Mouse (Mus musculus) spleen, adult 2 months (tissue): ENCODE results near the gene Lpar3.

Experiments
- CTCF ChIP-seq: fragments of 200-500 bp; IDR thresholded peaks from 2 replicates; pipeline ENCODE4 v1.5.1; 2011; ENCODE audit warnings: mild to moderate bottlenecking, inconsistent platforms; ENCODE audit not compliant: insufficient read depth, insufficient read length, insufficient replicate concordance; ENCODE audit errors: extremely low read depth
- POLR2A ChIP-seq: fragments of 200-500 bp; IDR thresholded peaks from 2 replicates; pipeline ENCODE4 v1.6.1; 2011; ENCODE audit warnings: low read depth, low read length, inconsistent platforms

GRCm38 (mm10) chr3:146186033-146186432, 34.7 kb upstream of the Lpar3 start:
- TF ChIP-seq CTCF (no peak), POLR2A (no peak)
